Mouse (Mus musculus): ENCODE results near the gene Lgals2. TPM values are rescaled to one million over a fixed set of nuclear protein-coding genes. Genes with fewer than 3 reads are reported as not detected.
A peak's percentile ranks its signal among the peaks of the same experiment; 100 is the strongest.

The Lgals2 gene
- polyA plus RNA-seq, 1 experiment from 2014 or later = 6.9 TPM

DNA sequence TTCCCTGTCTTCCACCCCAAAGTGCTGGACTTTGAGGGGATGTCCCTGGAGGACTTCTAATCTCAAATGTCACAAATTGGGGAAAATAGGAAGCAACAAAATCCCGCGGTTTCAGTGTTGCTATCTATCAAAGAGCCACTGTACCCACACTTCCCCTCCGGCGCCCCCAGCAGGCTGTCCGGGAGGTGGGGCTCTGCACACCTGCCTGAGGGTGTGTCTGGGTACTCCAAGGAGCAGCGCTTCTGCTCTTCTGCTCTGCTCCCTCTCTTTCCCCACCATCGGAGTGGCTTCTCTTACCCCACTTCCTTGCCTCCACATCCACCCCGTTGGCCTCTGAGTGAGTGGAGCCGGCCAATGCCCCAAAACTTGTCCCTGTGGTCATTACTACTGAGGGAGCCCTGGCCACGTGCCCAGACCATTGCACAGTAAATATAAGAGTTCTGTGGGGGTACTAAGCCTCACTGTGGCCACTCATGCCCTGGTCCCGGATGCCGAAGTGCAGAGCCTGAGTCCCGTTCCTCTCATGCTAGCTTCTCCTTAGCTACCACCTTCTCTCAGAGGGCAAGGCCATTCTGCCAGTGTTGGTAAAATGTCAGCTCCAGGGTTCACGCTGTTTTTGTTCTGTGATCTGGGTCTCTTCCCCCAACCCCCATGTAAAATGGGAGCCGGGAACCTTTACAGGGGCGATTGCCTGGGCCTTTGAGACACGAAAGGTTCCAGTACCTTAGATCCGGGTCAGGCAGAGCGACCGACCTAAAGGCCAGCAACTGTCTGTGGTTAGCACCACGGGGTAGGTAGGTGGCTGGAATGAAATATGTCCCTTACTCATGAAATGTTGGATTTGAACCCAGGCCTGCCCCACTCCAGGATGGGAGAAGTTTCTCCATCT, 11.5 kb downstream of the Lgals2 start:
- ATAC-seq (replicated peaks; ENCODE audit: low FRiP score) (no peak), DNase-seq (ENCODE audit: low spot score) (no peak)
- WGBS = 27% methylated on average over 21 of the region's 21 CpGs
- Histone ChIP-seq H3K4me1 (replicated peaks; ENCODE audit: control insufficient read depth, insufficient read depth, low read length) (peaks cover 42% of the 10 kb centered on the region), H3K4me2 (peak overlapping the region; percentile 73), H3K9ac (ENCODE audit: low read depth, low read length) (peak overlapping the region; percentile 72), H3K4me3 (ENCODE audit: low read depth, low read length) (peak overlapping the region; percentile 56), H3K9me3 (ENCODE audit: control insufficient read depth, low read length) (no peaks in the 10 kb centered on the region), H3K27ac (ENCODE audit: low read depth, low read length) (peak overlapping the region; percentile 84; the same call in 1 of the 2 replicates), H3K36me3 (ENCODE audit: control insufficient read depth, insufficient read depth, low read length) (no peaks in the 10 kb centered on the region; the same call in 1 of the 2 replicates), H3K27me3 (replicated peaks; ENCODE audit: control insufficient read depth, insufficient read depth, low read length) (peaks cover 34% of the 10 kb centered on the region)

DNA sequence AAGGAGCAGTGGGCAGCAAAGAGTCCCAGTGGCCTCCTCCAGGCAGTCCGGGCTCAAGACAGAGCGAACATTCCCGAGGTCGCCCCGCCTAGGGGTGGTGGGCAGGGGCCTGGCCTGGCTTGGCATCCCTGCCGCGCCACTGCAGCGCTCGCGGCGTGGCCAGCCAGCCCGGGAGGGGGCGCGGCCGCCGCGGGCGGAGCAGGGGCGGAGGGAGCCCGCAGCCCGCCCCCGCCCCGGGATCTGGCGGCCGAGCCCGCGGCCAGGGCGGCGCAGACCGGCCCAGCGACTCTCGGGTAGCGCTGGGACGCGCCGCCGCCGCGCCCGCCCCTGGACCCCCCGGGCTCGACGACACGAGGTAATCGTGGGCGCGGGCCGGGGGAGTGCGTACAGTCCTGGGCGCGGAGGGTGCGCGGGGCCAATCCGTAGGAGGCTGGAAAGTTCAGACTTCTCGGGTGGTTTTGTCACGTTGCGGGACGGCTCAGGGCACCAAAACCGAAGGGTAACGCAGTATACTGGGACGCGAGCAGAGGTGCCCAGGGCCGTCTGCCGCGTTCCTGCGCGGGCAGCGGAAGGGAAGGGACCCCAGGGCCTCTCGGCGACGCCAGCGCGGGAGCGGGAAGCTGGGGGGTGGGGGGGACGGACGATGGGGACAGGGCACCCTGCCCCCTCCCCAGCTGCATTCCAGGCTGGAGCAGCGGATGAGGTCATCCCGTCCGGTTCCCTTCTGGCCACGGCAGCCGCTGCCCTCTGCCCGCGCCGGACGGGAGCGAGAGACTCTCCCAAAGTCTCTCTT, 12.8 kb downstream of the Lgals2 start, which contains the start of gene Cdc42ep1:
Gene Cdc42ep1, plus strand, starts transcription at position 254 of the 793 bp plus-strand sequence.
- WGBS = under 1% methylated on average over 83 of the region's 86 CpGs
- peak within 1 kb of the TSS; percentile 84 for H3K27ac ChIP-seq (ENCODE audit: low read depth, low read length)
- peak within 1 kb of the TSS; percentile 73 for H3K4me2 ChIP-seq
- DNase-seq (ENCODE audit: low spot score) (no peak), ATAC-seq (replicated peaks; ENCODE audit: low FRiP score) (peak; percentile 56)
- peaks cover 38% of the 10 kb centered on the region for H3K4me1 ChIP-seq (replicated peaks; ENCODE audit: control insufficient read depth, insufficient read depth, low read length)
- peak within 1 kb of the TSS; percentile 56 for H3K4me3 ChIP-seq (ENCODE audit: low read depth, low read length)
- no peaks in the 10 kb centered on the region for H3K9me3 ChIP-seq (ENCODE audit: control insufficient read depth, low read length)
- peak within 1 kb of the TSS; percentile 72 for H3K9ac ChIP-seq (ENCODE audit: low read depth, low read length)
- no peaks in the 10 kb centered on the region for H3K36me3 ChIP-seq (ENCODE audit: control insufficient read depth, insufficient read depth, low read length)
- H3K27me3 ChIP-seq (replicated peaks; ENCODE audit: control insufficient read depth, insufficient read depth, low read length) = peaks cover 34% of the 10 kb centered on the region

DNA sequence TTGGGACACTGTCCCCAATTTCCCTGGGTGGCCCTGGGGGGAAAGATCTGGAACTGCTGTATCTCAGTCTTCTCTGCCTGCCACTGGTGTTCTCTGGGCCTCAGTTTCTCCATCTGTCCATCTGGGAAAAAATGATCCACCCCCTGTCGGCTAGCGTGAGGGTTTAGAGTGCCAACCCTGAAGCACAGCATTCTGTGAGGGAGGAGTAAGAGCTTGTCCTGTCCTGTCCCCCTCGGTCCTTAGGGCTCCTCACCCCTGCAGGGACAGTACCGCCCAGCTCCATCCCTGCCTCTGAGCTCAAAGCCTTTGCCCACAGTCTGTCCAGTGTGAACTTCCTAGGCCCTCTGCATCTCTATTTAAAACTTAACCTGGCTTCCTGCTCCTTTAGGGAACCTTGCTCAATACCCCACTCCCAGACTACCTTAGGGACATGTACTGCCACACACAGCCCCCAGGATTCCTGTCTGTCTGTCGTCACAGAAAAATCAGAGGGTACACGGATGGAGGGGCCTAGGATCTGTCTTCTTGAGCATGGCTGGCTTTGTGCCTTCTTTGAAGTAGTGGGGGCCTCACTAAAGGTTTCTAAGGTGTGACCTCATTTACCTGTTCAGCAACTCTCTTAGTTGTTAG, 14.1 kb downstream of the Lgals2 start:
- Histone ChIP-seq H3K27ac (ENCODE audit: low read depth, low read length) (no peak overlapping the region), H3K9ac (ENCODE audit: low read depth, low read length) (no peak overlapping the region), H3K27me3 (replicated peaks; ENCODE audit: control insufficient read depth, insufficient read depth, low read length) (peaks cover 34% of the 10 kb centered on the region), H3K9me3 (ENCODE audit: control insufficient read depth, low read length) (no peaks in the 10 kb centered on the region), H3K4me1 (replicated peaks; ENCODE audit: control insufficient read depth, insufficient read depth, low read length) (peaks cover 40% of the 10 kb centered on the region), H3K36me3 (ENCODE audit: control insufficient read depth, insufficient read depth, low read length) (no peaks in the 10 kb centered on the region), H3K4me2 (no peak overlapping the region), H3K4me3 (ENCODE audit: low read depth, low read length) (no peak overlapping the region)
- ATAC-seq (replicated peaks; ENCODE audit: low FRiP score) (no peak), DNase-seq (ENCODE audit: low spot score) (no peak)
- 62% methylated on average over 6 of the region's 6 CpGs for WGBS

DNA sequence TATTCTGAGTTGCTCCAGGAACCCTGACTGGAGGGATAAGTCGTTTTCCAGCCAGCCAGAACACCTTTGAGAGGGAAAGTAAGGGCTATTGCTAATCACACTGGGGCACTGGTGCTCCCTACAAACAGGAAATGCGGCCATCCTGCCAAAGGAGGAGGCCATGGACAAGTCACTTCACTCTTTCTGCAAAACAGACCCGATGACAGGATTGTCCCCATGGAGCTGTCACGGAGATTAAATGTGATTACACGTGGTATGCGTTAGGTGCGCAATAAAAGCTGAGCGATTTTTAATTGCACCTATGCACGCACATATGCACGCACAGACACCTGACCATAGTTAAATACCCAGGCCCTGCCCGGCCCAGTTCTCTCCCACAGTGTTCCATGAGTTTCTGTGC, 14.6 kb downstream of the Lgals2 start:
- DNase-seq (ENCODE audit: low spot score) (no peak), ATAC-seq (replicated peaks; ENCODE audit: low FRiP score) (no peak)
- Histone ChIP-seq H3K4me2 (no peak overlapping the region), H3K9me3 (ENCODE audit: control insufficient read depth, low read length) (no peaks in the 10 kb centered on the region), H3K36me3 (ENCODE audit: control insufficient read depth, insufficient read depth, low read length) (no peaks in the 10 kb centered on the region), H3K4me1 (replicated peaks; ENCODE audit: control insufficient read depth, insufficient read depth, low read length) (peaks cover 40% of the 10 kb centered on the region), H3K4me3 (ENCODE audit: low read depth, low read length) (no peak overlapping the region), H3K9ac (ENCODE audit: low read depth, low read length) (no peak overlapping the region), H3K27ac (ENCODE audit: low read depth, low read length) (0 out of 2 replicates have a peak overlapping the region, but pooled peaks have one; percentile 3), H3K27me3 (replicated peaks; ENCODE audit: control insufficient read depth, insufficient read depth, low read length) (peaks cover 34% of the 10 kb centered on the region)
- 62% methylated on average over 11 of the region's 11 CpGs for WGBS

DNA sequence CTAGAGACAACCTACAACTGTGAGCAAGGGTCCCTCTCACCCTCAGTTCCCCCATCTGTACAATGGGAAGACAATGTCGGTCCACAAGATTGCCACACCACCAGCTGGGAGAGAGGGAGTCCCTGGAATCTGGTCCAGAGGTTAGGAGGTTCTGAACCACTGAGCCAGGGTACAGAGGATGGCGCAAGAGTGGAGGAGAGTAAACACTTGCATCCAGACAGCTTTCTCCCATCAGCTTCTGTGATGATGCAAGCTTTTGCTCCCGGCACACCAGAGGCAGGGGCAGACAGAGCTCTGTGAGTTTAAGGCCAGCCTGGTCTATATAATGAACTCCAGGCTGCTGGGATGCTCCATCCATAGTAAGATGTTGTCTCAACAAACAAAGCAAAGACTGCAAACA, 15.1 kb downstream of the Lgals2 start:
- H3K36me3 ChIP-seq (ENCODE audit: control insufficient read depth, insufficient read depth, low read length) = no peaks in the 10 kb centered on the region
- no peak for DNase-seq (ENCODE audit: low spot score)
- H3K4me3 ChIP-seq (ENCODE audit: low read depth, low read length) = no peak overlapping the region
- no peaks in the 10 kb centered on the region for H3K9me3 ChIP-seq (ENCODE audit: control insufficient read depth, low read length)
- H3K27ac ChIP-seq (ENCODE audit: low read depth, low read length) = 0 out of 2 replicates have a peak overlapping the region, but pooled peaks have one; percentile 3
- no peak overlapping the region for H3K9ac ChIP-seq (ENCODE audit: low read depth, low read length)
- H3K4me2 ChIP-seq = no peak overlapping the region
- peaks cover 34% of the 10 kb centered on the region for H3K27me3 ChIP-seq (replicated peaks; ENCODE audit: control insufficient read depth, insufficient read depth, low read length)
- no peak for ATAC-seq (replicated peaks; ENCODE audit: low FRiP score)
- WGBS = 59% methylated on average over 3 of the region's 3 CpGs
- H3K4me1 ChIP-seq (replicated peaks; ENCODE audit: control insufficient read depth, insufficient read depth, low read length) = peaks cover 42% of the 10 kb centered on the region

DNA sequence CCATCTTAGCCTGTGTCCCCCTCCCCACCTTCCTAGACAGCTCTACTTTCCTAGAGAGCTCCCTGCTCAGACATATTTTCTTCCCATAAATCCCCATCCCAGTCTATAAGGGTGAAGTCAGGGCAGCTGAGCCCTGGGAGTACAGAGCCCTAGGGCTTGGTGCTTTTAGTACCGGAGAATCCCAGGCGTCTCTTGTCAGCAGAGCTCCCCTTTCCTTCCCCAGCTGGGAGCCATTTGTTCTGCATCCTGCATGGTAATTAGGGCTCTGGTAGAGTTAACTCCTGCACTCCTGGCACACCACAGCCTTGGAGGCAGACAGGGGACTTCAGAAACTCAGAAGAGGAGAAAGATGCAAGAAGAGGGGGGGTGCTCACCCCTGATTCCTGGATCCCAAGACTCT, 15.6 kb downstream of the Lgals2 start:
- no peak overlapping the region for H3K9ac ChIP-seq (ENCODE audit: low read depth, low read length)
- 0 out of 2 replicates have a peak overlapping the region, but pooled peaks have one; percentile 9 for H3K4me2 ChIP-seq
- peak overlapping the region; percentile 13; the same call in 1 of the 2 replicates for H3K27ac ChIP-seq (ENCODE audit: low read depth, low read length)
- H3K9me3 ChIP-seq (ENCODE audit: control insufficient read depth, low read length) = no peaks in the 10 kb centered on the region
- H3K4me3 ChIP-seq (ENCODE audit: low read depth, low read length) = no peak overlapping the region
- 28% methylated on average over 2 of the region's 2 CpGs for WGBS
- no peak for DNase-seq (ENCODE audit: low spot score)
- no peaks in the 10 kb centered on the region for H3K36me3 ChIP-seq (ENCODE audit: control insufficient read depth, insufficient read depth, low read length)
- ATAC-seq (replicated peaks; ENCODE audit: low FRiP score) = no peak
- peaks cover 34% of the 10 kb centered on the region for H3K27me3 ChIP-seq (replicated peaks; ENCODE audit: control insufficient read depth, insufficient read depth, low read length)
- peaks cover 47% of the 10 kb centered on the region for H3K4me1 ChIP-seq (replicated peaks; ENCODE audit: control insufficient read depth, insufficient read depth, low read length)

DNA sequence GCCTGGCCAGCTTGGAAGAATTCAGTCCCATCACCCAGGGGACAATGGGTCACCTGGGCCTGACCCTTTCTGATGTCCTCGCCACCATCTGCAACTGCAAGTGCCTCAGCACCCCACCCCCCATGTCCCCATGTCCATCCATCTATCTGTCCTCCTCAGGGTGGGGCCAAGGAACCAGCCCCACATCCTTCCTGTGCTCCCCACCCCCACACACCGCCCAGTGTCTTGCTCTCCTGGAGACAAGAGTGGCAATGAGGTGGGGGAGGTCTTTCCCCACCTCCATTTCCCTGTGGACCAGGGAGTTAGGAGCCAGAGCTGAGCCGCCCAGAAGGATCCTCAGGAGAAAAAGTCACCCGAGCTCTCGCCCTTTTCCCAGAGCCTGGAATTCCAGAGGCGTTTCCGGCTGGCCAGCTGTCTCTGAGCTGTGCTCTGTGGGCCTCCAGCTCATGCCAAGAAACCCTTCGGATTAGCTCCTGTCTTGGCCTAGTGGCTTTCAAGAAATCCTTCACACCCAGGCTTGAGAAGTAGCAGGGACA, 19.2 kb downstream of the Lgals2 start:
- H3K4me2 ChIP-seq = no peak overlapping the region

More for the DNA sequence above, 19.2 kb downstream of the Lgals2 start:
- Histone ChIP-seq H3K4me3 (ENCODE audit: low read depth, low read length) (no peak overlapping the region), H3K36me3 (ENCODE audit: control insufficient read depth, insufficient read depth, low read length) (no peaks in the 10 kb centered on the region), H3K27me3 (replicated peaks; ENCODE audit: control insufficient read depth, insufficient read depth, low read length) (0 out of 2 replicates have a peak, but pooled peaks cover 4% of the 10 kb centered on the region), H3K4me1 (replicated peaks; ENCODE audit: control insufficient read depth, insufficient read depth, low read length) (peaks cover 58% of the 10 kb centered on the region), H3K9ac (ENCODE audit: low read depth, low read length) (no peak overlapping the region), H3K27ac (ENCODE audit: low read depth, low read length) (peak overlapping the region; percentile 85), H3K9me3 (ENCODE audit: control insufficient read depth, low read length) (no peaks in the 10 kb centered on the region)
- no peak for DNase-seq (ENCODE audit: low spot score)
- ATAC-seq (replicated peaks; ENCODE audit: low FRiP score) = no peak
- 44% methylated on average over 8 of the region's 8 CpGs for WGBS
